Mouse (Mus musculus) megakaryocyte, embryonic 14.5 days (primary cell): ENCODE results near the gene Sh2d1b2.

Experiments used
- FLI1 ChIP-seq: IDR thresholded peaks from 2 replicates; pipeline ENCODE4 v1.6.1; 2012; ENCODE audit warnings: low read length, inconsistent platforms, mixed read lengths
- GATA1 ChIP-seq: IDR thresholded peaks from 3 replicates; pipeline ENCODE4 v1.6.1; 2012; ENCODE audit warnings: mixed read lengths, low read length, inconsistent platforms, borderline replicate concordance

DNA sequence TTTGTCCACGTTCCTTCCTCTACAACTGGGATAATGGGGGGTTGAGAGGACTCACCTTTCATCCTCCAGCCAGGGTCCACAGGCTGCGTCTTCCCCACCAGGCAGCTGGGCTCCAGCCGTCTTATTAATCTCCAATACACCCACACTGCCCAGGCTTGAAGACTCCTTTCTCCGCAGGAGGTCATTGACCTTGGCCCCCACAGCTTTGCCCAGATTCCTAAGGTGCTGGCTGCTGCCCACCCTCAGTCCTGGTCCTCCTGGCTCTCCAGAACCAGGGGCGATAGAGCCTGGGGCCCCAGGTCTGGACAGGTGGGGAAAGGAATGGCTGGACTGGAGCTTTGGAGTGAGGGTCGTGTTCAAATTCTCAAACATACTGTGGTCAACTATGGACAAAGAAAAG, 69.9 kb downstream of the Sh2d1b2 start:
- TF ChIP-seq GATA1 (no peak), FLI1 (no peak)
